Mouse (Mus musculus): ENCODE data around the gene Slc7a6os.

The Slc7a6os gene

GRCm38 (mm10) chr8:106176891-106177290 lies 33.8 kb downstream of the Slc7a6os start:
- no peak for DNase-seq

- no peak for DNase-seq
Measured at GRCm38 (mm10) chr8:106173566-106173965, 37.2 kb downstream of the Slc7a6os start.

- no peak for DNase-seq
Measured at GRCm38 (mm10) chr8:106169934-106170480, 40.7 kb downstream of the Slc7a6os start.

GRCm38 (mm10) chr8:106169017-106169933 lies 41.5 kb downstream of the Slc7a6os start:
- DNase-seq = no peak

GRCm38 (mm10) chr8:106168356-106169016 lies 42.2 kb downstream of the Slc7a6os start, which contains the start of gene Slc7a6:
TSS of gene Slc7a6 (plus strand) at chr8:106168857.
- DNase-seq = peak; percentile 87 to 93

- peak; percentile 86 to 90 for DNase-seq
Measured at GRCm38 (mm10) chr8:106165460-106165859, 45.3 kb downstream of the Slc7a6os start.

- DNase-seq = no peak
Measured at GRCm38 (mm10) chr8:106163251-106163650, 47.5 kb downstream of the Slc7a6os start.

GRCm38 (mm10) chr8:106159876-106160275 lies 50.9 kb downstream of the Slc7a6os start:
- no peak for DNase-seq

GRCm38 (mm10) chr8:106158381-106158780 lies 52.4 kb downstream of the Slc7a6os start:
- DNase-seq = no peak

- DNase-seq = no peak
Measured at GRCm38 (mm10) chr8:106157419-106157818, 53.3 kb downstream of the Slc7a6os start.

GRCm38 (mm10) chr8:106152876-106153275 lies 57.9 kb downstream of the Slc7a6os start:
- no peak for DNase-seq

- no peak for DNase-seq
Measured at GRCm38 (mm10) chr8:106151041-106151440, 59.7 kb downstream of the Slc7a6os start.
